Mouse (Mus musculus) hindbrain, embryonic 14.5 days (tissue): ENCODE measurements around the gene Eva1a. TPM values are rescaled to one million over a fixed set of nuclear protein-coding genes. Genes with fewer than 3 reads are reported as not detected.
A peak's percentile ranks its signal among the peaks of the same experiment; 100 is the strongest.

Source experiments
- ATAC-seq: fragments of 200-750 bp; cut with Nextera tagmentation; 2 replicates; pipeline ENCODE4 v1.8.0; 2017; ENCODE audit warnings: moderate number of reproducible peaks, mild to moderate bottlenecking, moderate TSS enrichment, moderate library complexity; ENCODE audit not compliant: low FRiP score
- DNase-seq: peaks from one replicate; pipeline ENCODE4 v3.0.0-alpha.2; 2015; ENCODE audit warnings: low spot score
- H3K27ac ChIP-seq: fragments of 300-500 bp; sonication (generic); 2 replicates; pipeline ENCODE4 v1.5.1; 2014; ENCODE audit warnings: mild to moderate bottlenecking, moderate library complexity
- H3K27me3 ChIP-seq: fragments of 300-500 bp; sonication (generic); 2 replicates; pipeline ENCODE4 v1.6.1; 2014; ENCODE audit warnings: mild to moderate bottlenecking, low read length, mixed read lengths; ENCODE audit not compliant: control insufficient read depth, insufficient read depth
- H3K36me3 ChIP-seq: fragments of 300-500 bp; sonication (generic); replicated peaks from 2 replicates; pipeline ENCODE4 v1.6.1; 2014; ENCODE audit not compliant: control insufficient read depth, insufficient read depth
- H3K4me1 ChIP-seq: fragments of 300-500 bp; sonication (generic); replicated peaks from 2 replicates; pipeline ENCODE4 v1.6.1; 2014; ENCODE audit warnings: antibody characterized with exemption, low read length, mixed read lengths; ENCODE audit not compliant: control insufficient read depth, insufficient read depth
- H3K4me2 ChIP-seq: fragments of 300-500 bp; sonication (generic); replicated peaks from 2 replicates; pipeline ENCODE4 v1.6.1; 2014; ENCODE audit warnings: mild to moderate bottlenecking, moderate library complexity
- H3K4me3 ChIP-seq: fragments of 300-500 bp; sonication (generic); replicated peaks from 2 replicates; pipeline ENCODE4 v1.5.1; 2014; ENCODE audit warnings: mild to moderate bottlenecking, low read length
- H3K9ac ChIP-seq: fragments of 300-500 bp; sonication (generic); 2 replicates; pipeline ENCODE4 v1.6.1; 2014
- H3K9me3 ChIP-seq: fragments of 300-500 bp; sonication (generic); 2 replicates; pipeline ENCODE4 v1.6.1; 2016; ENCODE audit warnings: low read length; ENCODE audit not compliant: control insufficient read depth
- WGBS: fragments of 180-500 bp; shearing (Covaris S2); extraction: QIAGEN DNeasy Blood & Tissue Kit; methylation state at CpG from one replicate; pipeline ENCODE4 v1.1.7; 2014; 5-methylcytosine and 5-hydroxymethylcytosine counted together
- polyA plus RNA-seq: library from polyadenylated mRNA; unstranded; fragments of >200 nt; fragmentation: Nextera tagmentation; extraction: Ambion mirVana; gene quantifications from 2 replicates; pipeline ENCODE4 v1.2.1, GENCODE M21; 2014

The Eva1a gene
- polyA plus RNA-seq, 1 experiment from 2014 or later: 0.64 TPM

DNA sequence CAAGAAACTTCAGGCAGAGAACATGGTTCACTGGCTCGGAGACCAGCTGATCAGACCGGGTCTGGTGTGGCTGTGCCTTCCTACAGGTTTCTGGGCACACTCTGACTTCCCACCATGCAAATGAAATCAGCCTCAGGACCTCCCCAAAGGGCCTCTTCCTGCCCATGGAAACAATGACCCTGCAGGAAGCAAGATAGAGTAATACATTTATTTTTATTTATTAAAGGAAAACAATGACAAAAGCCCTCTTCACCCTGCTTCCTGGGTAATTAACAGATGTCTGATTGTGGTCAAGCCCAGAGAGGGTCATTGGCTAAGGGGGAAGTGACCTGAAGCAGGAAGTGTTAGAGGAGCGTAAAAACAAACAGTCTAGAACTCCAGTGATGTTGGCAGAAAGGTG lies 43.4 kb downstream of the Eva1a start:
- H3K4me1 ChIP-seq: no peaks in the 10 kb centered on the region
- H3K27me3 ChIP-seq: no peaks in the 10 kb centered on the region
- ATAC-seq (no peak), DNase-seq (no peak)
- WGBS: 75% methylated on average over 3 of the region's 3 CpGs
- H3K27ac ChIP-seq: no peak overlapping the region
- H3K4me3 ChIP-seq: no peak overlapping the region
- no peaks in the 10 kb centered on the region for H3K9me3 ChIP-seq
- no peak overlapping the region for H3K4me2 ChIP-seq
- no peak overlapping the region for H3K9ac ChIP-seq
- H3K36me3 ChIP-seq: no peaks in the 10 kb centered on the region

DNA sequence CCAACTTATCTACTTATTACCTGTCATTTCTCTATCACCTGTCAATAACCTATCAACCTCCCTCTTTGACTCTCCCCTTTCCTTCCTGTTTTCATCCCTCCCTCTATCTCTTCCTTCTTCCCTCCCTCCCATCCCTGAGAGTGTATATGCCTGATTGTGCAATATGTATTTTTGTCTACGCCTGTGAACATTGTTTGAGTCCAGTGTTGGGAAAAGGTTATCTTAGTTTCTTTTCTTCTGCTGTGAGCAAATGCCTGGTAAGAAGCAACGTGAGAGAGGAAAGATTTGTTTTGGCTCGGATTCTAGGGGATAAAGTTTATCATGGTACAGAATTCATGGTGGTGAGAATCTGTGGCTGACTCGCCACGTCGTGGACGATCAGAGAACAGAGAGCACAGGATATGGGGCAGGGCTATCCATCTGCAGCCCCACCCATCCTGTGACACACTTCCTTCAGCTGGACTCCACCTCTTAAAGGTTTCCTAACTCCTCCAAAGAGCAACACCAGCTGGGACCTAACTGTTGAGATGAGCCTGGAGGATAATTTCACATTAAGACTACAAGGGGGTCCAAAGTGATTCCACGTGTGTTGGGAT lies 44.6 kb downstream of the Eva1a start:
- WGBS: 89% methylated on average over 8 of the region's 8 CpGs

DNA sequence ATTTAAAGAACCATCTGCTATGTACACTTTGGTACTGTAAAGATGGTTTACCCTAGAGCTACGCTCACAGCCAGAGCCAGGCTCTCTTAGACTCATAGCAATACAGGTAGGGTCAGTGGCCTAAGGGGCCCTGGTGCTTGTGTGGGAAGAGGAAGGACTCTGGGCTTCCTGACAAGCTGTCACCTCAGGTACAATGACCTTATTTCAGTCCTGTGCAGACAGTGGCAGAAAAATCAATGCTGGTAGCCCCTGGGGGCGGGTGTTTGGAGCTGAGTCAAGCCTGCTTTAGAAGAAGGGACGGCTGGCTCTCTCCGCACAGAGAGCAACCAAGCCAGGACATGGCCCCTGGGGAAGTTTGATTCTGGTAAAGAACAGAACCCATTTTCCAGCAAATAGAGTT lies 47.3 kb downstream of the Eva1a start:
- Histone ChIP-seq H3K9me3 (no peaks in the 10 kb centered on the region), H3K9ac (no peak overlapping the region), H3K4me1 (peaks cover 8% of the 10 kb centered on the region; the same call in 1 of the 2 replicates), H3K27ac (no peak overlapping the region), H3K27me3 (peaks cover 11% of the 10 kb centered on the region; the same call in 1 of the 2 replicates), H3K4me3 (no peak overlapping the region), H3K4me2 (no peak overlapping the region), H3K36me3 (no peaks in the 10 kb centered on the region)
- no peak for ATAC-seq
- 74% methylated on average over 4 of the region's 4 CpGs for WGBS
- DNase-seq: no peak

More for the DNA sequence above, 44.6 kb downstream of the Eva1a start:
- H3K4me1 ChIP-seq: no peaks in the 10 kb centered on the region
- H3K9ac ChIP-seq: no peak overlapping the region
- no peaks in the 10 kb centered on the region for H3K9me3 ChIP-seq
- no peaks in the 10 kb centered on the region for H3K36me3 ChIP-seq
- no peak overlapping the region for H3K4me2 ChIP-seq
- no peak overlapping the region for H3K4me3 ChIP-seq
- no peak overlapping the region for H3K27ac ChIP-seq
- no peaks in the 10 kb centered on the region for H3K27me3 ChIP-seq
- ATAC-seq: no peak
- no peak for DNase-seq

DNA sequence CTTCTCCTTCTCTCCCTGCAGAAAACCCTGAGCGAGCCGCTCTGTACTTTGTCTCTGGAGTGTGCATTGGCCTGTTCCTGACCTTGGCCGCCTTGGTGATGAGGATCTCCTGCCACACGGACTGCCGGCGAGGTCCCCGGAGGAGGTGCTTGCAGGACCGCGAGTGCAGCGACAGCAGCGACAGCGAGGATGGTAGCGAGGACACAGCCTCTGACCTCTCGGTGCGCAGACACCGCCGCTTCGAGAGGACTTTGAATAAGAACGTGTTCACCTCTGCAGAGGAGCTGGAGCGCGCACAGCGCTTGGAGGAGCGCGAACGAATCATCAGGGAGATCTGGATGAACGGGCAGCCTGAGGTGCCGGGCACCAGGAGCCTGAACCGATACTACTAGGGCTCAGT lies 50.9 kb downstream of the Eva1a start:
- peak overlapping the region; percentile 32 for H3K4me3 ChIP-seq
- H3K4me1 ChIP-seq: peaks cover 8% of the 10 kb centered on the region; the same call in 1 of the 2 replicates
- H3K27ac ChIP-seq: no peak overlapping the region
- 1% methylated on average over 28 of the region's 28 CpGs for WGBS
- DNase-seq (no peak), ATAC-seq (no peak)
- H3K4me2 ChIP-seq: peak overlapping the region; percentile 73
- no peaks in the 10 kb centered on the region for H3K36me3 ChIP-seq
- no peaks in the 10 kb centered on the region for H3K9me3 ChIP-seq
- H3K27me3 ChIP-seq: peaks cover 13% of the 10 kb centered on the region; the same call in 1 of the 2 replicates
- H3K9ac ChIP-seq: peak overlapping the region; percentile 56

DNA sequence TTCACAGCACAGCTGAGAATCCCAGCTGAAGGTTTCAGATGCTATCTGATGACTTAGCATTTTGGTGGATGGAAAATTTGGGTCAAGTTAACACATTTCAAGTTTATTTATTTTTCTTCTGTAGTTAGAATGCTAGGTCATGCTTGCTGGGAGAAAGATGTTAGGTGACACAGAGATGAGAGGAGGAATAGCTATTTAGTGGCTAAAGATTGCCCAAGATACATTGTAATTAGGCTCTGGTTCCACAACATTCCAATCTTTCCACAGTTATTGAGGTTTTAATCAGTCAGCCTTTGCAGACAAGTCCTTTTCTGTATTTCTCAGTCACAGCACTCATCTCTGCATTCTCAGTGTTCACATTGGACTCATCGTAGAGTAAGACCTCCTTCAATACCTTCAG lies 56.9 kb downstream of the Eva1a start:
- no peak overlapping the region for H3K4me2 ChIP-seq
- WGBS: 94% methylated on average over 1 of the region's 1 CpGs
- no peak for ATAC-seq
- H3K4me3 ChIP-seq: no peak overlapping the region
- no peaks in the 10 kb centered on the region for H3K4me1 ChIP-seq
- H3K9me3 ChIP-seq: no peaks in the 10 kb centered on the region
- no peaks in the 10 kb centered on the region for H3K36me3 ChIP-seq
- no peak overlapping the region for H3K9ac ChIP-seq
- H3K27ac ChIP-seq: no peak overlapping the region
- DNase-seq: no peak
- H3K27me3 ChIP-seq: 0 out of 2 replicates have a peak, but pooled peaks cover 4% of the 10 kb centered on the region

DNA sequence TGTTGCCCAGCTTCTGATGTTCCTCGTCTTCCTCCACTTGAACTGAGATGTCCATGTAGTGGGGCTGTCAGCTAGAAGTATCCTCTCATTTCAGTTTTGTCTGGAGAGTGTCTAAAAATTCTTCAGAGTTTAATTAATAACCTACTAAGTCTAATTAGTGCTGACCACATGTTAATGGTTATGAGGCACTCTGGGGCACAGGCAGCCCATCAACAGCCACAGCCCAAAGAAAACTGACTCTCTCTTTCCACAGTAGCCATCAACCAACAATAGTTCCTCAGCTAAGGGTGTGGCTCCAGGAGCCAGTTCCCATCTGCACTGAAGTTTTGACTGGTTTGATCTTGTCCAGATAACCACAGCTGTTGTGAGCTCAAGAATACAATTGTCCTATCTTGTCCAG lies 57.6 kb downstream of the Eva1a start:
- no peak overlapping the region for H3K9ac ChIP-seq
- DNase-seq (no peak), ATAC-seq (no peak)
- no peak overlapping the region for H3K27ac ChIP-seq
- H3K9me3 ChIP-seq: no peaks in the 10 kb centered on the region
- no peaks in the 10 kb centered on the region for H3K4me1 ChIP-seq
- H3K4me3 ChIP-seq: no peak overlapping the region
- no peaks in the 10 kb centered on the region for H3K27me3 ChIP-seq
- WGBS: 88% methylated on average over 1 of the region's 1 CpGs
- no peaks in the 10 kb centered on the region for H3K36me3 ChIP-seq
- H3K4me2 ChIP-seq: no peak overlapping the region

DNA sequence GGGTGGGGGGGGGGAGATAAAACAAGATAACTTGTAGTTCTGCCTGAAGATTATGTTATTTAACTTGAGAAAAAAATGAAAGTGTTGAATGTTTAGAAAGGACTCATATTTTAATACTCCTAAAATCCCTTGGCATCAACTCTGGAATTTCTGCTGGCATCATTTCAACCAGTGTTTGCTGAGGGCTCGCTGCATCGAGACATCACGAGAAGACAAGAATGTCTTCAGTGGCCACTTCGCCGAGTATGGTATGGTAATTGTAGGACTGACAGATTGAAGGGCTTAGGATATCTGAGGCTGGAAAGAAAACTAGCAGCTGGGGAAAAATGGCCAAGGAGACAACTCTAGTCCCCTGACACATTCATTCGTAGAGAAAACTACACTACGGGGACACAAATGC lies 69.6 kb downstream of the Eva1a start:
- ATAC-seq (no peak), DNase-seq (no peak)
- H3K9ac ChIP-seq: no peak overlapping the region
- no peaks in the 10 kb centered on the region for H3K36me3 ChIP-seq
- 85% methylated on average over 7 of the region's 7 CpGs for WGBS
- no peaks in the 10 kb centered on the region for H3K27me3 ChIP-seq
- no peaks in the 10 kb centered on the region for H3K9me3 ChIP-seq
- H3K4me3 ChIP-seq: no peak overlapping the region
- H3K4me2 ChIP-seq: no peak overlapping the region
- H3K4me1 ChIP-seq: no peaks in the 10 kb centered on the region
- no peak overlapping the region for H3K27ac ChIP-seq

DNA sequence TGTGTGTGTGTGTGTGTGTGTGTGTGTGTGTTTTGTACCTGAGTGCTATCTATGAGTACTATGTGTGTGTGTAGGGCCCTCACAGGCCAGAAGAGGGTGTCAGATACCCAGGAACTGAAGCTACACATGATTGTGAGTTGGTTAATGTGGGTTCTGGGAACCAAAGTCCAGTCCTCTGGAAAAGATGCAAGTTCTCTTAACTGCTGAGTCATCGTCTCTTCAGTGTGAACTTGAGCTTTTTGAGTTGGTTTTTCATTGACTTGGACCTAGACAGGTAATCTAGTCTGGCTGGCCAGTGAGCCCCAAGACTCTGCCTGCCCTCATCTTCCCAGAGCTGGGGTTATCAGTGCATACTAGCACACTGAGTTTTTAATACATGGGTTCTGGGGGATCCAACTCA lies 70.3 kb downstream of the Eva1a start:
- Histone ChIP-seq H3K9ac (no peak overlapping the region), H3K4me2 (no peak overlapping the region), H3K4me1 (no peaks in the 10 kb centered on the region), H3K36me3 (no peaks in the 10 kb centered on the region), H3K27ac (no peak overlapping the region), H3K9me3 (no peaks in the 10 kb centered on the region), H3K4me3 (no peak overlapping the region), H3K27me3 (no peaks in the 10 kb centered on the region)
- no peak for DNase-seq
- WGBS: 96% methylated on average over 1 of the region's 1 CpGs
- no peak for ATAC-seq

DNA sequence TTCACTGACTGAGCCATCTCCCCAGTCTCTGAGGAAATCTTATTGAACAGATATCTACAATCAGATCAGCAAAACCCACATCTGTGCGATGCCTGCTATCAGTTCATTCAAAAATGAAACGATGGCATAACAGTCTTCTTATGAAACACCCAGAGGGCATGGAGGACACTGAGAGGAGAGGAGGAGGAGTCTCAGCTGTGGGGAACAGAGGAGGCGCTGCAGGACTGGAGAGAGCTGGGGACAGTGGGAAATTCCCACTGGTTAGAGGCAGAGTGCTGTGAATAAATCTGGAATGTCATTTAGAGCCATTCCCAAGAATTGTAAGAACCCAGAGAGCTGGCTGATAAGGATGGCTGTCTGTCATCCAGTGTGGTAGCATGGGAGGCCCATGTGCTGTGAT lies 70.7 kb downstream of the Eva1a start:
- Histone ChIP-seq H3K9ac (no peak overlapping the region), H3K36me3 (no peaks in the 10 kb centered on the region), H3K4me3 (no peak overlapping the region), H3K27ac (no peak overlapping the region), H3K4me2 (no peak overlapping the region), H3K9me3 (no peaks in the 10 kb centered on the region), H3K4me1 (no peaks in the 10 kb centered on the region), H3K27me3 (no peaks in the 10 kb centered on the region)
- DNase-seq (no peak), ATAC-seq (no peak)
- WGBS: 77% methylated on average over 3 of the region's 3 CpGs
